Mouse (Mus musculus): ENCODE data around the gene Sim1.

GRCm38 (mm10) chr10:50915607-50916006 lies 21.1 kb downstream of the Sim1 start:
- TF ChIP-seq GATA1 (IDR thresholded peaks at IDR 0.05; ENCODE audit: borderline replicate concordance, low read length) = no peak
- no peak for TF ChIP-seq FLI1 (IDR thresholded peaks at IDR 0.05; ENCODE audit: low read length)
